Mouse (Mus musculus): ENCODE results near the gene Lrp4. TPM values are rescaled to one million over a fixed set of nuclear protein-coding genes. Genes with fewer than 3 reads are reported as not detected.

Lrp4 gene
- polyA plus RNA-seq, 2 experiments, result 0.58 to 0.70 TPM

DNA sequence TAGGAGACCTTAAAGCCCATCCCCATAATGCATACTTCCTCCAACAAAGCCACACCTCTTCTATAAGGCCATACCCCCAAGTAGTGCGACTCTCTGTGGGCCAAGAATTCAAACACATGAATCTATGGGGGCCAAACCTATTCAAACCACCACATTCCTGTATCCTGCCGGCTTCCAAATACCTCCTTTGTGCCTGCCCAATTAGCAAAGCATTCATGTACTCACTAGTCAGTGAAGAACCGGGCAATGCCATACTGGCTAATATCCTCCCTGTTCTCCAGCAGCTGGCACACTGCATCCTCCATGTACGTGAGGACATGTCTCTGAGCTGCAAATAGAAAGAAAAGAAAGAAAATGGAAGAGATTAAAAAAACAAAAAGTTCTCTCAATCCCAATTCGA, 35.7 kb upstream of the Lrp4 start:
- no peaks in the 10 kb centered on the region for H3K4me1 ChIP-seq (replicated peaks; ENCODE audit: control insufficient read depth in 2 of 2, insufficient read depth in 2 of 2, low read length in 1 of 2)
- no peaks in the 10 kb centered on the region for H3K36me3 ChIP-seq (replicated peaks; ENCODE audit: control insufficient read depth, insufficient read depth, low read depth)
- 65% methylated on average over 5 of the region's 5 CpGs for WGBS (ENCODE audit: insufficient replicate concordance)
- DNase-seq (ENCODE audit: low read depth in 3 of 3, low spot score in 3 of 3) (no peak), ATAC-seq (ENCODE audit: insufficient read depth) (no peak)
- H3K4me2 ChIP-seq (ENCODE audit: low read depth), result no peak overlapping the region
- H3K27me3 ChIP-seq (ENCODE audit: control insufficient read depth, insufficient read depth, low read length), result no peaks in the 10 kb centered on the region
- no peak overlapping the region for H3K9ac ChIP-seq (replicated peaks)
- TF ChIP-seq CTCF (IDR thresholded peaks at IDR 0.05; ENCODE audit: low read depth), result no peak
- TF ChIP-seq EP300 (IDR thresholded peaks at IDR 0.05; ENCODE audit: low read depth), result no peak
- H3K27ac ChIP-seq, result no peak overlapping the region
- no peak overlapping the region for H3K4me3 ChIP-seq (ENCODE audit: insufficient read depth in 1 of 2, low read depth in 2 of 2, low read length in 2 of 2)
- H3K9me3 ChIP-seq (ENCODE audit: control insufficient read depth, low read length), result no peaks in the 10 kb centered on the region

DNA sequence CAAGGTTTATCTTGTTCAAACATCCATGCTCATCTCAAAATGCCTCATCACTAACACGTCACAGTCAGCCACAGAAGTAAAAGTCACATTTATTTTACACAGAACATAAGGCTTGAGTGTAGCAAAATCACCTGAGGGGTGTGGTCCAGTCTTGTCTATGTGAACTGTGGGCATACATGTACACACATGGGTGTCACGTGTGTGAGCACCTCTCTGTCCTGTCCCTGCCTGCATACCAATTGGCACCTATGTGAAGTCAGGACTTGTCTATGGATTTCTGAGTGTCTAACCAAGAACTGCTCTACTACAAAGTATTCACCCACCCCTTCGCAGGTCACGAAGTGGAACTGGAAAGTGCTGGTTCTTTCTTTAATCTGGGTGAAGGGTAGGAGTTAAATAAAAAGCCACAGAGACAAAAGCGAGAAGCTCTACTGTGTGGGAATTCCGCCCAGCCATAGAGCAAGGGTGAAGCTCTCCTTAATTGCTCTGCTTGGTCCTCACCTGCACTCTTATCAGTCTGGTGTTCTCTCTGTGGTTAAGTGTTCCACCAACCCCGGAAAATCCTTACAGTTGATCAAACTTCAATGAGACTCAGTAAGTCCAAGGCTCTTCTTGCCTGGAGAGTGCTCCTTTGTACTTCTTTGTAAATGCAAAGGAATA, 33.1 kb upstream of the Lrp4 start:
- WGBS (ENCODE audit: insufficient replicate concordance), result 62% methylated on average over 7 of the region's 7 CpGs
- H3K4me2 ChIP-seq (ENCODE audit: low read depth), result no peak overlapping the region
- H3K27ac ChIP-seq, result no peak overlapping the region
- no peak for ATAC-seq (ENCODE audit: insufficient read depth)
- no peaks in the 10 kb centered on the region for H3K9me3 ChIP-seq (ENCODE audit: control insufficient read depth, low read length)
- DNase-seq (ENCODE audit: low read depth in 3 of 3, low spot score in 3 of 3), result no peak
- no peak overlapping the region for H3K9ac ChIP-seq (replicated peaks)
- H3K27me3 ChIP-seq (ENCODE audit: control insufficient read depth, insufficient read depth, low read length), result no peaks in the 10 kb centered on the region
- H3K4me3 ChIP-seq (ENCODE audit: insufficient read depth in 1 of 2, low read depth in 2 of 2, low read length in 2 of 2), result no peak overlapping the region
- no peaks in the 10 kb centered on the region for H3K4me1 ChIP-seq (replicated peaks; ENCODE audit: control insufficient read depth in 2 of 2, insufficient read depth in 2 of 2, low read length in 1 of 2)
- H3K36me3 ChIP-seq (replicated peaks; ENCODE audit: control insufficient read depth, insufficient read depth, low read depth), result no peaks in the 10 kb centered on the region
- no peak for TF ChIP-seq EP300 (IDR thresholded peaks at IDR 0.05; ENCODE audit: low read depth)
- no peak for TF ChIP-seq CTCF (IDR thresholded peaks at IDR 0.05; ENCODE audit: low read depth)

DNA sequence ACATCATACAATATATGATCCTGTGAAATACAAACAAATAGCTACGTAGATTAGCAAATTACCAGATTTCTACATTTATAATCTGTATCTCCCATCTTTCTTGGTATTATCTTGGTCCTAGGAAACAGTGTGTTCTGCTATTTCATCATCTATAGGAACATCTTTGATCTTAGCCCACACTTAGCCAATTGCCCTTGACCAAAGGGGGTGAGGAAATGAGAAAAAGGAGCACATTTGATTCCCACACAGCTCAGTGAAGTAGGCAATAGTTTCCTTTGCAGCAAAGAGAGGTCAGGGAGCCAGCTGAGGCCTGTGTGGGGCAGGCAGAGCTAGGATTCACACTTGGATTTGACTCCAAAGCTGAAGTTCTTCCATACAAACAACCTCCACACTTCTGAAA, 31.0 kb upstream of the Lrp4 start:
- no peak overlapping the region for H3K4me2 ChIP-seq (ENCODE audit: low read depth)
- no peak for TF ChIP-seq CTCF (IDR thresholded peaks at IDR 0.05; ENCODE audit: low read depth)
- no peak for TF ChIP-seq EP300 (IDR thresholded peaks at IDR 0.05; ENCODE audit: low read depth)
- H3K36me3 ChIP-seq (replicated peaks; ENCODE audit: control insufficient read depth, insufficient read depth, low read depth), result no peaks in the 10 kb centered on the region
- WGBS (ENCODE audit: insufficient replicate concordance), result 64% methylated on average over 1 of the region's 1 CpGs
- no peak overlapping the region for H3K9ac ChIP-seq (replicated peaks)
- H3K9me3 ChIP-seq (ENCODE audit: control insufficient read depth, low read length), result no peaks in the 10 kb centered on the region
- ATAC-seq (ENCODE audit: insufficient read depth), result no peak
- no peak for DNase-seq (ENCODE audit: low read depth in 3 of 3, low spot score in 3 of 3)
- no peaks in the 10 kb centered on the region for H3K27me3 ChIP-seq (ENCODE audit: control insufficient read depth, insufficient read depth, low read length)
- H3K27ac ChIP-seq, result no peak overlapping the region
- H3K4me1 ChIP-seq (replicated peaks; ENCODE audit: control insufficient read depth in 2 of 2, insufficient read depth in 2 of 2, low read length in 1 of 2), result no peaks in the 10 kb centered on the region
- no peak overlapping the region for H3K4me3 ChIP-seq (ENCODE audit: insufficient read depth in 1 of 2, low read depth in 2 of 2, low read length in 2 of 2)

DNA sequence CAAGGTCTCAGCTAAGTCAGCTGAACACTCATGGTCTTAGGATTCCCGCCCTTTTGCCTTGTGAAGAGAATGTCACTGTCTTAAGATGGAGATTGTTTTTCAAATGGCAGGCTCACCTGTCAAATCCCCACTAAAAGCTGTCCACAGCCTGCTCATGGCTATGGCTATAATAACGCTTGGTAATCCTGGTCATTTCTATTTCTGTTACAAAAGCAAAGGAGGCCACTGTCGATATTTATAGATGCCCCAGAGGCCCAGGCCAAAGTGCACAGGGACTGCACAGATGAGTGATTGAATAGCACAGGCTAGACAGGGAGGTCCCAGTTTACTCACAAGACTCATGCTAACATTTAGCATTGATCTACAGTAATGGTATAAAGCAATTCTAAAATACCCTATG, 28.2 kb upstream of the Lrp4 start:
- H3K4me1 ChIP-seq (replicated peaks; ENCODE audit: control insufficient read depth in 2 of 2, insufficient read depth in 2 of 2, low read length in 1 of 2), result no peaks in the 10 kb centered on the region
- H3K36me3 ChIP-seq (replicated peaks; ENCODE audit: control insufficient read depth, insufficient read depth, low read depth), result no peaks in the 10 kb centered on the region
- H3K27ac ChIP-seq, result no peak overlapping the region
- no peak overlapping the region for H3K4me2 ChIP-seq (ENCODE audit: low read depth)
- H3K9ac ChIP-seq (replicated peaks), result no peak overlapping the region
- H3K9me3 ChIP-seq (ENCODE audit: control insufficient read depth, low read length), result no peaks in the 10 kb centered on the region
- 76% methylated on average over 3 of the region's 3 CpGs for WGBS (ENCODE audit: insufficient replicate concordance)
- no peaks in the 10 kb centered on the region for H3K27me3 ChIP-seq (ENCODE audit: control insufficient read depth, insufficient read depth, low read length)
- DNase-seq (ENCODE audit: low read depth in 3 of 3, low spot score in 3 of 3), result no peak
- TF ChIP-seq CTCF (IDR thresholded peaks at IDR 0.05; ENCODE audit: low read depth) (no peak), EP300 (IDR thresholded peaks at IDR 0.05; ENCODE audit: low read depth) (no peak)
- no peak overlapping the region for H3K4me3 ChIP-seq (ENCODE audit: insufficient read depth in 1 of 2, low read depth in 2 of 2, low read length in 2 of 2)
- no peak for ATAC-seq (ENCODE audit: insufficient read depth)

DNA sequence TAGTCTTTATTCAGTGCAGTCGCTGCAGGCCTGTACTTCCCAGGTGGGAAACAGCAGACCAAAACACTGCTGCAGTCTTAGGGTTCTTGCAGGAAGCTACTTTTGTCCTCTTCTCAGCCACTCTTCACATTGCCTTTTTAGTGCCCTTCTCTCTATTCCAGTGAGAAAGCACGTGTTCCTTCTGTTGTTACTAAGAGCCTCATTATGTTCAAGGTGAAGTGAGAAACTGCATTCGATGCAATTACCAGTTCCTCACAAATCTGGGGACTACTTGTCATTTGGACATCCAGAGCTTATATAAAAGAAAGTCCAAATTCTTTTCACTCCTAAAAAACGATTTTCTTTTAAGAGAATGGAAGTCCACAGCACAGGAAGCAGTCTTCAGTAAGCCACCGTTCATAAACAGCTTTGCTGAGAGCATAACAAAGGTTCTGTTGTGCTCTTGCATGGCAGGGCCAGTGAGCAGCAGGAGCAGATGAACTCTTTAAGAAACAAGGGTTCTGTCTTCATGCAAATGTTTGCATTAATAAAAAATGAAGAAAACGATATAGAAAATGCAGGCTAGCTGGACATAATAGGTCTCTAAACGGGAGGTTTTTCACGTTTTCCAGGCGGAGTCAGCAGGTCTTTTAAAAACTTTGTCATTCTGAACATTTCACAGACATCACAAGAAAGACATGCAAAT, 27.3 kb upstream of the Lrp4 start:
- WGBS (ENCODE audit: insufficient replicate concordance), result 43% methylated on average over 9 of the region's 9 CpGs
- H3K4me1 ChIP-seq (replicated peaks; ENCODE audit: control insufficient read depth in 2 of 2, insufficient read depth in 2 of 2, low read length in 1 of 2), result no peaks in the 10 kb centered on the region
- DNase-seq (ENCODE audit: low read depth in 3 of 3, low spot score in 3 of 3), result no peak
- no peak overlapping the region for H3K9ac ChIP-seq (replicated peaks)
- H3K27me3 ChIP-seq (ENCODE audit: control insufficient read depth, insufficient read depth, low read length), result no peaks in the 10 kb centered on the region
- H3K36me3 ChIP-seq (replicated peaks; ENCODE audit: control insufficient read depth, insufficient read depth, low read depth), result no peaks in the 10 kb centered on the region
- no peak overlapping the region for H3K4me2 ChIP-seq (ENCODE audit: low read depth)
- H3K9me3 ChIP-seq (ENCODE audit: control insufficient read depth, low read length), result no peaks in the 10 kb centered on the region
- no peak overlapping the region for H3K27ac ChIP-seq
- TF ChIP-seq EP300 (IDR thresholded peaks at IDR 0.05; ENCODE audit: low read depth) (no peak), CTCF (IDR thresholded peaks at IDR 0.05; ENCODE audit: low read depth) (no peak)
- ATAC-seq (ENCODE audit: insufficient read depth), result no peak
- no peak overlapping the region for H3K4me3 ChIP-seq (ENCODE audit: insufficient read depth in 1 of 2, low read depth in 2 of 2, low read length in 2 of 2)

Measured in liver, embryonic 14.5 days (tissue).